Mouse (Mus musculus) common myeloid progenitor, adult 5-6 weeks (primary cell): ENCODE results near the gene Anxa1. TPM values are rescaled to one million over a fixed set of nuclear protein-coding genes. Genes with fewer than 3 reads are reported as not detected.
A peak's percentile ranks its signal among the peaks of the same experiment; 100 is the strongest.

ENCODE experiments used
- ATAC-seq: replicated peaks from 2 replicates; pipeline ENCODE4 v1.8.0; 2016; ENCODE audit warnings: low read depth, mild to moderate bottlenecking, moderate TSS enrichment, inconsistent platforms; ENCODE audit not compliant: poor library complexity, severe bottlenecking
- total RNA-seq: library from RNA; stranded (forward); fragments of 200-1000, 187-1606 nt; gene quantifications from 2 replicates; pipeline ENCODE4 v1.2.3, GENCODE M21; 2017

Anxa1 gene
- 125 and 147 TPM in 2 replicates for total RNA-seq

DNA sequence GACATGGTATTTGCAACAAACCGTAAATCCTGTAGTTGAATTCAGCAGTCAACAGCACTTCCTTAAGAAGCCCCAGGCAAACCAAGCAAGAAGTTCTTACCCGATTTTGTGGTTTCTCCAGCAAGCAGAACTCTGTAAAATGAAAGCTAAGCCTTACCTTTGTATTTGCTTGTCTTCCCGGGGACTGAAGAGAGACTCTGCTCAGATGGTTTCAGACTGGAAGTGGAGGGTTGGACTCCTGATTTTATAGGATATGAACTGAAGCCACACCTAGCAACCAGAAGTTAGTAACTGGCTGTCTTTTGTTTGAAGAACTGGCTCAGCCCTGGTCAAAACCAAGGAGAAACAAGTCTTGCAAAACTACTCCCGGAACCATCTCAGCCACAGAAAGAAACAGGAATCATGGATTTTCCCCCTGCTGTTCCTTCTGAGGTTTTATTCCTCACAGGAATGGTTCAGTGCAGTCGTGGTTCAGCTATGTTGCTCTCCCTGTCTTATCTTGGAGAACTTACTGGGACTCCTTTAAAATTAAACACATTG lies at the start of gene Anxa1:
Anxa1 (minus strand) TSS at position 490 of the 540 bp plus-strand sequence.
- ATAC-seq: peak; percentile 78

DNA sequence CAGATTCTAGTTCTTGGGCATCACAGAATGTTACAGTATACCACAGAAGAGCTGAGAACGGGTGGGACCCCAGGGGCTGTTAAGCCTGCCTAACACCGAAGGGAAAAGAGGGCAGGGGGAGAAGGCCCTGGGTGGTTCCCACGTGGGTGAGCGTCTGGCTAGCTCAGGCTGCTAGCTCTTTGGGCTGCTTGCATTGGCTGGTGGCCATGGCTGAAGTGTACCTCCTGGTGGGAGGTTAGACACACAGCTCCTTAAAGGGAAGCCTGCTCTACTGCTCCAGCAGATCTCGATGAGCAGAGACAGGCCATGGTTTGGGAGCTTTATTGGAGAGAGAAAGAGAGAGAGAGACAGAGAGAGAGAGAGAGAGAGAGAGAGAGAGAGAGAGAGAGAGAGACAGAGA lies 46.3 kb upstream of the Anxa1 start:
- ATAC-seq: no peak; the same call in 1 of the 2 replicates

DNA sequence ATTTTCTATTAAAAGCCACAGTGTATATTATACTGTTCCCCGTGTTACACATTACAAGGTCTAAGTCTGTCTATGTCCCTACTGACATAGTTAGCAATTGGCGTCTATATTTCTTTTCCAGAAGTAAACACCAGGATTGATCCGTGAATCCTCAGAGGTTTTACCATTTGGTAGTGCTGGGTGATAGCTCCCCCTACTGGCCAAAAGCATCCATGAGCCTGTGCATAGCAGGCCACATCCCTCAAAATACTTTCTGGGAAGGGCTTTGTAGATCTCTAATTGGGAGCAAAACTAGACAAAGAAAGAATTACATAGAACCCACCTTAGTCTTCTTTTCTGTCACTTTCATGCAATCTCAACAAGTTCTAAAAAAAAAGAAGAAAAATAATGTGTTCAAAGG lies 43.8 kb upstream of the Anxa1 start:
- peak; percentile 97 for ATAC-seq

DNA sequence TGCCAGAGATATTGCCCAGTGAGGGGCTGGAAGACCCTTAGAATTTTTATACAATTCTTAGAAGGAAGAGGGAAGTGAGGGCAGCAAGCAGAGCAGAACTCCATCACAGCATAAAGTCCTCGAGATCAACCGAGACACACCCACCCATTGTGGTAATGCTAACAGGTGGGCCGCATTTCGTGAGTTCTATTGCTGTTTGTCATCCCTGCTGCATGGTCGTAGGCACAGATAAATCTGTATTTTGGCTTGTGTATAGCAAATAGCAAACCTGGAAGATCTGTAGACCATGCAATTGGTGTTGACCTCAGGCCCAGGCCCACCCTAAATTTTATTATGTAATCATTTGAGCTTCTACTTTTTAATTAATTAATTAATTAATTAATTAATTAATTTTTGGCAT lies 43.2 kb upstream of the Anxa1 start:
- no peak for ATAC-seq

DNA sequence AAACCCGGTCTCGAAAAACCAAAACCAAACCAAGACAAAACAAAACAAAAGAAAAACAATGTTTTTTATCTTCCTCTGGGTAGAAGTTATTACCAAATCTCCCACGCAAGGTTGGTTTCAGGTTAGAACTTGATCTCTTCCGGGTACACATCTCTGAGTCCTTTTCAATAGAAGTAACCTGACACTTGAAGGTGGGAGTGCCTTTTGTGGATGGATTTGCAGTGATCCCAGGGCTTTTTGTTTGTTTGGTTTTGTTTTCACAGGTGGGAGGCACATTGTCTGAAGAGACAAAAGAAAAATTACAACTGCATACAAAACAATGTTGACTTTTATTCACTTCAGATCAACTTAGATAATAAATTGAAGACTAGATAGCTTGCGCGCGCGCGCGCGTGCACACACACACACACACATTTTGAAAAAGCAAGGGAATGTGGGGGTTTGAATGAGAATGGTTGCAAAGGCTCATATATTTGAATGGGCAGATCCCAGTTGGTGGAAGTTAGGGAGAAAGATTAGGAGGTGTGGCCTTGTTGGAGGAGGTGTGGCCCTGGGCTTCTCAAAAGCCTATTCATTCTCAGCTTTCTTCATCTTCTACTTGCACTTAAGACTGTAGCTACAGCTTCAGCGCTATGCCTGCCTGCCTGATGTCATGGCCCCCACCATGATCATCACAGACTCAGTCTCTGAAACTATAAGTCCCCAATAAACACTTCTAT lies 35.9 kb upstream of the Anxa1 start:
- ATAC-seq: no peak

DNA sequence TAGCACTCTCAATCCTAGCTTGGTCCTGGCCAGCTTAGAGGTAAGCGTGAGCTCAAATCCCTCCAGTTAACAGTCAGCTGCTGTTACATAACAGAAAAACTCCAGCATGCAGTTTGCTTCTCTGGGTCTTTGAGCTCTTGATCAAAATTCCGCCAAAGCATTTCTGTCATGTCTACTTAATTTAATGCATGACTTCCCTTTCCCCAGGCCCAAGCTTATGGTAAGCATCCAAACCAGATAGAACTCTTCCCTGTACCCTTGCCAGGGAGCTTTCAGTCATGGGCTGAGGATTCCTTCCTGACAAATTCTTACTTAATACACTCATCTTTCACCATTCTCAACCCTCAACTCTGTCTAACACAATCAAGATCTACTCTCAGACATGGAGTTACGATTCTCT lies 20.5 kb upstream of the Anxa1 start:
- ATAC-seq: no peak

DNA sequence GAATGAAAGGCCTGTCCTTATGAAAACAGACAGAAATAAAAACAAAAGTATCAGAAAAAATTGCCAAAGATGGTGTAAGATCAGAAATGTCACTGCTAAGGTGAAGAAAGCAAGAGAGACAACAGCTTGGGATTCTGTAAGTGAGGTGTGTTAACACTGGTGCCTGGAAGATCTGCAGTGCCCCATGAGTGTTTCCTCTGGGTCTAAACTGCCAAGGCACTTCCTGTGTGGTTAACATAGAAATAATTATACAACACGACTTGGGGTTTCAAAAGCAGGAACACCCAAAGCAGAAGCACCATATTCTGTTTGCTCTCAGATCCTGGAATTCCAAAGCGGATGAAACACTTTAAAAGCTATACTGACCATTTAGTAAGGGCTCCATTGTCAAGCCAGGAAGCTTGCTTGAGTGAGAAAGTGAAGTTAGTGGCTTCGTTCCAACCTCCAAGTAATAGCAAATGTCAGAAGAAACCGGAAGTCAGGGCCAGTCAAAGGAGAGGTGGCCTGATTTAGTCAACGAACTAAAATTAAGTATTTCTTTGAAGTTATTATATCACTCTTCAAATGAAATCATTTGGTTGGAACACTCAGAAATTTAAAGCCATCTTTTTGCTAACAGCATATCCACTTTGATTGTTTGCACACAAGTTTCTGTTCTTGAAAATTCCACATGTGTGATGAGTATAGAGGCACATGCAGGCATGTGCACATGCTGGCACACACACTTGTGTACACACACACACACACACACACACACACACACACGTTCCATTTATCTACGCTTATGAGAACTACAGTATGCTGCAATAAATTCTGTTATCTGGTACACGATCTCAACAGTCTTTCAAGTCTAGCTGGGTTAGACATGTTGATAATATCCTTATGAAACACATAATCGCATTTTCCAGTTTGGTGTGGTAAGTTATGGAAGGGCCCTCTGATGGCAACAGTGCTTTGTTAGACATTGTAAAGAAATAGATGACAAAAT lies 19.1 kb upstream of the Anxa1 start:
- ATAC-seq: peak; percentile 97

DNA sequence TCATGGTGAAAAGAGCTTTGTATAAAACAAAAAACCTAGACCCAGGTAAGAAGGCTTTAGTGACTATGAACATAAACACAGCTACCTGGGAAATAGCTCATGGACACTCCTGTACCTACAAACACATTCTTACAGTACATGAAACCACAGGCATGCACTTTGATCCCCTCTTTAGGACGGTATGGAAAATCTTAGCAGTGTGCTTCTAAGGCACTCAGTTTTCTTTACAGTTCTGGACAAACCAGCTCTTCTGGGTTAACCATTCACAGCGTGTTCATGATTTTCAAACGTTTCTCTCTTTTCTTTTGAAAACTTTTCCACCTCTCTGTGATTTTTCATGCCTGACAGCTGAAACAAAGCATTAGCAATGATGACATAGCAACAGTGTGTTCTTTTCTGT lies 15.7 kb upstream of the Anxa1 start:
- no peak for ATAC-seq

DNA sequence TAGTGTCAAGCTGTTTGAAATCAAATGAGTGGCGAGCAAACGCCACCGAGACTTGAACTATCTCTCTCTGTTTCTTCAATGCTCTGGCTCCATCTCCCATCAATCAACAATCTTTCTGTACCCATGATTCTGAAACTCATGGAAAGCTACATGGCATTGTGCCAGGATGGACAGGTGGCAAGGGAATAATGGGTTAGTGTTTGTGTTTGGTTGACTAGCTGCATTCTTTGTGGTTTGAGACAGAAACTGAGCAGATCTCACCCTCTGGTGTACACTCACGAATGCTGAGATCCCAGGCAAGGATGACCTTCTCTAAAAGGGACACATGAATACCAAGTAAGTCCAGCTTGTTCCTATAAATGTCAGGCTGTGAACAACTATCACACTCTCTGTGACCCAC lies 14.3 kb upstream of the Anxa1 start:
- no peak for ATAC-seq

DNA sequence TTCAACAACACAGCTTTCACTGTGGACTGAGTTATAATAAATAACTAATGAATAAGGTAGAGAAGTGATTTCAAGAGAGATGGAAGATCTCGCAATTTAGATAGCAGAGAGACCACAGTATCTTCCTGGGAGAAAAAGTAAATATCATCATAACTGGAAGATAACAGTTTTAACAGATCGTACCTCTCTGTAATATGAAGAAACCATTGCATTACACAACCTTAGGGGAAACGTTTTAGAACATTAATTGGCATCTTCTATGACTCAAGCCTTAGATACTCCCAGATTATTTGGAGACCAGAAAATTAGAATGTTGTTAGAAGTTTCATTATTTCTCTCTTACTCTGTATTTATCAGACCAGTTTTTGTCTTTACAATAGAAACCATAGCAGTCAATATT lies 13.0 kb upstream of the Anxa1 start:
- ATAC-seq: no peak

DNA sequence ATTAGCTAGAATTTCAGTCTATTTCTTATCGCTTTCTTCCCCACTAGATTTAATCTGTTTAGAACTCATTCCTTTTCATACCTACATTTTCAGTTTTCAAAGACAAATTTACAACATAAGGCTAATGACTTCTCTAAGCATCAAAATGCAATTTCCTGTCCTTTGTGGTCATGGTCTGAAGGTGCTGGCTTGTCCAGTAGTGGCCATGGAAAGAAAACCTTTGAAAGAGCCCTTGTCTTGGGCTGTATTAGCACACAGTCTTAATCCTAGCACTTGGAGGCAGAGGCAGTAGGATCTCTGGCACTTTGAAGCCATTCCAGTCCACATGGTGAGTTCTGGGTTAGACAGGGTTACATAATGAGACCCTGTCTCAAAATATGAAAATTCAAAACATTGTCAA lies 12.5 kb upstream of the Anxa1 start:
- no peak for ATAC-seq

DNA sequence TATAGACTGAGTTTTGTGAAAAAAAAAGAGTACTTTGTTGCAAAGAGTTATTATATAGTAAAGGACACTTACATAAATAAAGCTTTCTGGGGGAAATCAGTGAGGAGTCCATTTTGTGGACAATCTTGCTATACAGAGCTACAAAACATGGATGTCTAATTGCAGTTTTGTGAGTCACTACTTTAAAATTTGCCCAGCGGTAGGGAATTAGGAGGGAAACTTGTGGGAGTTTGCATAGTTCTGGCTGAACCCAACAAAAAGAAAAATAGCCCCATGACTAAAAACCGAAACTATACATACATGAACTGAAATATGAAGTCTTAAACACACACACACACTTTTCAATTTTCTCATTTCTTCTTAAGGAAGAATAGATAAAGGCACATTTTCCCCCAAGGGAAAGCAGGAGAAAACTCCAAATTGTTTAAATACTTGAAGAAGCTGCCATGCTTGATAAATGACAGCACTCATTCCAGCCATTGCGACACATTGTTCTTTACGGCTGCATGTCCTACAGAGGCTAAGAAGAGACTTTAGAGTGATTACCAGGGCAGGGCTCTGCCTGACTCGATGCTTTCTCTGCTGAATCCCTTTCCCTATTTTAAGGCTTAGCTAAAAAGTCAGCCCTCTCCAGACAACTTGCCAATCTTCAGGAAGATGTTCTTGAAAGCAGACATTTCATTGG lies 11.9 kb upstream of the Anxa1 start:
- no peak for ATAC-seq

DNA sequence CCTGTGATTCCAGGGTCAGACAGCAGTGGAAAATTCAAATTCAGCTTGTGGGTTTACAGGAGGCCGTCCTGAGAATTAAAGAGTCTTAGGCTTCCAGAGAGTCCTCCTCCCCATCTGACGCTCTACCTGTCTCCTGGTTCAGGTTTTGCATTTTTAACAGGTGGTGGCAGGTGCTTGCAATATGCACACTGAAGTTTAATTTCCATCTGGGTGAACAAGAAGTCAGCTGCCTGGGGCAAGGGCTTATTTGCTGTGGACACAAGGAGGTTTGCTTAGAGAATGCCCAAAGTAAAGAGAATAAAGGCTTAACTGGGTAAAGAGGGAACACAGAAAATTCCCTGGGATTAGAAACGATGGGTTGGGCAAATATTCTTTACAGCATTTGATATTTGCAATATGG lies 11.2 kb upstream of the Anxa1 start:
- ATAC-seq: no peak

DNA sequence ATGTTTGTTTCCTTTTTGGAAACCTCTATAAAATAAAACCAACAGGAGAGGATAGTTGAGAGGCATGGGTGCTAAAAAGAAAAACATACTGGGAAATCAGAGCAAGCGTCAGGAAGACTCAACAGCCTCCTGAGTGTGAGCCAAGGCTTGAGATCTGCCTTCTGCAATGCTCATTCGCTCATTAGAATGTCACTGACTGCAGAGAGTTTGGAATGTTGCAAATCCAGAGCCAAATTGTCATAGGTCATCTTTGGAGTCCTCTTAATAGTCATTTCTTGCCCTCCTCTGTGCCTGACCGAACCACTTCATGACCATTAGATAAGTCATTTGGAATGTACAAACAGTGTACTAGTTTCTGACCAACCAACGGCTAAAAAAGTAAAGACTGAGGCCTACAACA lies 8.4 kb upstream of the Anxa1 start:
- no peak for ATAC-seq

DNA sequence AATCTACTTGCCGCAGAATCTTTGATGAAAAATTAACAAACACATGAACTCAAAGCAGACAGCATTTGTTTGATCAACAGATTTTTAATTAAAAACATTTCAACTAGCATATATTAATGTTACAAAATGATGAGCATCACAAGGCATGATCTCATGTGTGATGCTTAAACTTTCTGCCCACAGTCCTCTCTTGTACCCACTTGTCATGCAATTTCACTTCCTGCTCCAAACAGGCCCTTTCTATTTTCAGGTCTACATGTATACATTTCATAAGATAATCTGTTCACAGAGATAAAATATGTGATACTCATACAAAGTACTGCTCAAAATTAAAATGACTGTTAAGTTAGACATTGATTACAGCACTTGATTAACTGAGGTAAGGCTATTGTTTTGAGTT lies 6.3 kb upstream of the Anxa1 start:
- ATAC-seq: no peak

DNA sequence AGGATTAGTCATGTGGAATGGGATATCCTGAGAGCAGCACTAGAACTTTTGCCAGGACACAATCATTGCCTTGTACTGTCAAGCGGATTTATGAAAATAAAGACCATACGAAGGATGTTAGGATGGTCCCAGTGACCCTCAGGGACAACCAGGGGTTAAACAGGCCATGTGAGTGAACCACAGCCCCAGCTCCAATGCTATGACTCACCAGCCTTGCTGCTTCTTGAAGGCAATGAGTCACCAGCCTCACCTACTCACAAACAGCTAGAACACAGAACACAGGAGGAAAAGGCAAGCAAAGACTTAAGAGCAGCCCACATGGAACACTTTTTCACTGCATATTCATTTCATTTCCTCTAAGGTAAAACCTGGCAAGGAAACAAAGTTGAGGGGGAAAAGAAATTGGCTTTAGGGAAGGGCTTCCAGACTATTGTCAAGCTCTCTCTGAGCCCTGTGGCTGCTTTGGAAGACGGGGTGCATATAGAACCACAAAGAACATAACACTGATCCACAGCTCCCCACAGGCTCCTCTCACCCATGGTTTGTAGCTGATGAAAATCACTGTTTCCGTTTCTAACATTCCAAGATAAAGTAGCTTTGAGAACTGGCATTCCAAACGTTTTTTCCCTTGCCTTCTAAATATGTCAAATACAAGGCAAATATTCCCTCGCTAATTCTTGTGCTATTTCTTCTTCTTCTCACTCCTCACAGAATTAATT lies 3.0 kb upstream of the Anxa1 start:
- ATAC-seq: no peak

DNA sequence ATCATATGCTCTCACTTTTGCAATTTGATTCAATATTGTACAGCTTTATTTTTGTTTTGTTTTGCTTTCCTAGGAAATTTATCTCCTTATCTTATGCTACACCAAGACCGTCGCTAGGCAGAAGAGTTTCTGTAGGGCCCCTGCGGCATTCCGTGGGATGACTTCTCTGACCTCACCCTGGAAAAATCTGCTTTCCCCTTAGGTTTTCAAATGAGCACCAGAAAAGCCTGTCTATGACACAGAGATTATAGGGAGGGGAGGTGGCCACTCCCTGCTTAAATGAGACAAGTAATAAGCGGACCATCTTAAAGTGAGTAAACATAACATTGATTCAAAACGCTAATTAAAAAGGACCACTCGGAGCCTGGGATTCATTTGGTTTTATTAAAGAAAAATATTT lies 1.0 kb downstream of the Anxa1 start:
- ATAC-seq: 0 out of 2 replicates have a peak, but pooled peaks have one; percentile 5

DNA sequence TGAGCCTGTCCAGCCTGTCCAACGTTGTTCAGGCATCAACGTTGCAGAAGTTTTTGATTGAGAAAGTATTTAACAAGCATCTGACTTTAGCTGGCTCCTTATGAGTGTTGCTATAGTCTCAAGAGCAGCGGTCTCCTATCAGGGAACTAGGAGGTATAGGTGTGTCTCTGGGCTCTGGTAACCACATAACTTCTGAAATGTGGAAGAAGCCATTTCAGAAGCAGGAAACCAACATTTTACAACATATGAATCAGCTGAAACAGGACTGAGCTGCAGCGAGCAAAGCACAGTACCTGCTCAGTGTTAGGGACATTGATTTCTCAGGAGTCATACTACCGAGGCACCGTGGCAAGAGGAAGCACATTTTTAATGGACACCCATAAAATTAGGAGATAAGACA lies 1.5 kb downstream of the Anxa1 start:
- peak; percentile 52 for ATAC-seq

DNA sequence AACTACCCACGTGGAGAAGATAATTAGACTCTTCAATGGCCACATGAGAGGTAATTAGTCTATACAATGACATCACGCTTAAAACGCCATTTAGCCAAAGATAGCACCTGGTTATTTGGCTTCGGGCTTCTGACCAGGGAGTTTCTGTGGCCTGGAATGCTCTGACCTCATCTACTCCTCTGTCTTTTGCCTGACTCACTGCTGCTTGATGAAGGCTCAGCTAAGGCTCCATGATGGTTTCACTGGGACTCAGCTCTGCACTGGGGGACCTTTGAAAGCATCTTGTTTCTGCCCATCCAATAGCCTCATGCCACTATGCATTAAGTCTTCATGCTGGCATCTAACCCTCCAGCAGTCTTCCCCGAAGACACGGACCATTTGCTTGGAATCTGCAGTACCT lies 2.5 kb downstream of the Anxa1 start:
- ATAC-seq: no peak

DNA sequence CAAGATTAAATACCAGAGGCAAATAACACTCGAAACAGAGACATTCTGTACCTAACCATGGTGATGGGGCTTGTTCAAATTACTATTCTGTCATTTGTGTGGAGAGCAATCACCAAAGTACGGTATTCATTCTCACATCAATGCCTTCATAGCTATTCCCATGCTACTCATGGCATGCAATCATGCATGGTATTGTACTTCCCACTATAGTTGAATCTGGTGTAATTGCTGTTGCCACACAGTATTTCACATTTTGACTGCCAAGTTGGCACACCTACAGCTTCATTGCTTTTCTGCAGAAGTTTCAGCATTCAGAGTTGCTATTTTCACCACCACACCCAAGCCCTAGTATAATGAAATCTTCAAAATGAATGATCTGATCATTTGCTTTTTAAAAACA lies 4.4 kb downstream of the Anxa1 start:
- ATAC-seq: no peak
